Mouse (Mus musculus) neural tube, embryonic 15.5 days (tissue): ENCODE measurements at regions not wholly inside any gene's neighbourhood (a gene's known extent, or its start where the extent isn't known, plus 50 kb on each side); places are given as distances from the start of the nearest gene placed in this dataset.

ENCODE experiments used
- ATAC-seq: fragments of 200-750 bp; cut with Nextera tagmentation; 2 replicates; pipeline ENCODE4 v1.8.0; 2017; ENCODE audit warnings: mild to moderate bottlenecking, moderate TSS enrichment, moderate library complexity; ENCODE audit not compliant: low FRiP score
- H3K27ac ChIP-seq: fragments of 300-500 bp; sonication (generic); replicated peaks from 2 replicates; pipeline ENCODE4 v1.5.1; 2015; ENCODE audit warnings: mild to moderate bottlenecking, inconsistent platforms
- H3K27me3 ChIP-seq: fragments of 300-500 bp; sonication (generic); replicated peaks from 2 replicates; pipeline ENCODE4 v1.6.1; 2015; ENCODE audit warnings: inconsistent platforms
- H3K36me3 ChIP-seq: fragments of 300-500 bp; sonication (generic); 2 replicates; pipeline ENCODE4 v1.6.1; 2015; ENCODE audit warnings: inconsistent platforms
- H3K4me1 ChIP-seq: fragments of 300-500 bp; sonication (generic); 2 replicates; pipeline ENCODE4 v1.6.1; 2015; ENCODE audit warnings: inconsistent platforms
- H3K4me2 ChIP-seq: fragments of 300-500 bp; sonication (generic); 2 replicates; pipeline ENCODE4 v1.6.1; 2015; ENCODE audit warnings: inconsistent platforms, mild to moderate bottlenecking, moderate library complexity
- H3K4me3 ChIP-seq: fragments of 300-500 bp; sonication (generic); replicated peaks from 2 replicates; pipeline ENCODE4 v1.5.1; 2015; ENCODE audit warnings: mild to moderate bottlenecking, inconsistent platforms
- H3K9ac ChIP-seq: fragments of 300-500 bp; sonication (generic); replicated peaks from 2 replicates; pipeline ENCODE4 v1.6.1; 2015; ENCODE audit warnings: mild to moderate bottlenecking, inconsistent platforms
- H3K9me3 ChIP-seq: fragments of 300-500 bp; sonication (generic); replicated peaks from 2 replicates; pipeline ENCODE4 v1.6.1; 2016; ENCODE audit warnings: inconsistent platforms
- WGBS: fragments of 180-500 bp; shearing (Covaris S2); methylation state at CpG from one replicate; pipeline ENCODE4 v1.1.7; 2015; ENCODE audit warnings: mixed read lengths; 5-methylcytosine and 5-hydroxymethylcytosine counted together

DNA sequence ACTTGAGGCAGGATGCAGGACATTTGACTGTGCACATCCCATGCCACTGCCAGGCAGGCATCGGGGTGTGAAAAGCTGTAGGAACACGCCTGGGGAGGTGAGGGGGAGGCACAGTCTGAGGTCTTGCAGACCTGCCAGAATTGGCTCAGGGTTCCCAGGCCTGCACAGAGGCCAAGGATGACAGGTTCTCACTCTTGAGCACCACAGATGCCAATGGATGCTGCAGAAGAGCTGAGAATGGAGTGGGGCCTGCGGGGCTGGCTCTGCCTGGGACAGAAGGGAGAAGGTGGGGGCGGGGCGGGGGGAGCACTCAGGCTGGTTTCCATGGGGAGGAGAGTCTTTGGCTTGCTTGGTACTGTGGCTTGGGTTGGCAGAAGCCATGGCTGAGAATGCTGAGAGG is 469.2 kb upstream of the Syt1 start:
- WGBS = 84% methylated on average over 5 of the region's 5 CpGs
- ATAC-seq = no peak
- Histone ChIP-seq H3K36me3 (no peaks in the 10 kb centered on the region), H3K27ac (no peak overlapping the region), H3K4me2 (no peak overlapping the region), H3K4me1 (no peaks in the 10 kb centered on the region), H3K27me3 (no peaks in the 10 kb centered on the region), H3K4me3 (no peak overlapping the region), H3K9ac (no peak overlapping the region), H3K9me3 (no peaks in the 10 kb centered on the region)

DNA sequence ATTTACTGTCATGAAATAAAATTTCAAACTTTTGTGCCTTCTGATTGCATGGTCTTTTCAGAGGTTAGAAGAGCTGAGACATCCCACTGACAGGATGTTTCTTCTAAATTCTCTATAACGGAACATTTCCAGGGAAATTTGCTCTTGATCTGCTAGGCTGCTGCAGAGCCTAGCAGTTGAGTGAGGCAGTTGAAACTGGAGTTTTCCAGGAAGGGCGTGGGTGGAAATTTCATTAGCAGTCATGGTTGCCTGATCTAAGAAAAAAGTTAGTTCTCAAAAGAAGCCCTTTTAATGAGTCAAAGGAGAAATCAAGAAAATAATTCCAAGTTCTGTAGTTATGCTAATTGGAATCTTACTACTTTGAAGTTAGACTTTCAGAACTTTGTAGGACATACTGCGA is 455.7 kb upstream of the Syt1 start:
- 88% methylated on average over 3 of the region's 3 CpGs for WGBS
- Histone ChIP-seq H3K4me1 (no peaks in the 10 kb centered on the region), H3K4me2 (no peak overlapping the region), H3K9me3 (no peaks in the 10 kb centered on the region), H3K27me3 (no peaks in the 10 kb centered on the region), H3K27ac (no peak overlapping the region), H3K4me3 (no peak overlapping the region), H3K9ac (no peak overlapping the region), H3K36me3 (no peaks in the 10 kb centered on the region)
- ATAC-seq = no peak

DNA sequence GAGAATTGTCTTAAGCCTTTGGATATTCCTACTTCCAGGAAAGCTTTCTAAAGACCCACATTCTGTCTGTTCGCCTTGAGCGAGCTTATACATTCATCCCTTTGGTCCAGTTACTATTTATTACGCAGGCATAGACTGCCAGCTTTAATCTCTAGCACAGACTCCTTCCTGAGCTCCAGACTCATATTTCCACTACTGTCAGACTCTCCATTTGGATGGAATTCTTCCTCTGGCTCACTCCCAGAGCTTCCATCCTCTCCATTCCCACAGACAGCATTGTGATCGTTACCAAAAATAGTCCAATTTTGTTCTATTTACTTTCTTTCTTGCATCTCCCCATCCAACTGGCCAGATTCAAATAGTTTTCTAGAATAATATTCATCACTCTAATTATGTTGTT is 420.3 kb upstream of the Syt1 start:
- Histone ChIP-seq H3K27ac (no peak overlapping the region), H3K4me2 (no peak overlapping the region), H3K9me3 (no peaks in the 10 kb centered on the region), H3K36me3 (no peaks in the 10 kb centered on the region), H3K27me3 (no peaks in the 10 kb centered on the region), H3K4me1 (no peaks in the 10 kb centered on the region), H3K4me3 (no peak overlapping the region), H3K9ac (no peak overlapping the region)
- no peak for ATAC-seq
- 88% methylated on average over 4 of the region's 4 CpGs for WGBS

DNA sequence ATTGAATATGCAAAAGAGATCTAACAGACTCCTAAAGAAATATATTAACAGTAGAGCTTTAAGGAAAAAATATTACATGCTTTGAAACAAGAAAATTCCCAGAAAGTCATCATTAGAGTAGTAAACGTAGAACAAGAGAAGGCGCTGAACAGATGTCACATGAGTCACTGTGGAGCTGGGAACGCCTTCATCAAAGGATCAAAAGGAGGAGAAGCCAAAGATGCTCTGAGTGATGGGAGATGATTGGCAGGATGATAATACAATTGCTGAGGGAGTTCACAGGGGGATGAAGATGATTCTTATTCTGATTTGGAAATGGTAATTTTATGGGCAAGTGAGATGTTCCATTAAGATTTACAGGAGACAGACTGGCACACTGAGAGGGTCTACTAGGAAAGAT is 417.1 kb upstream of the Syt1 start:
- 87% methylated on average over 3 of the region's 3 CpGs for WGBS
- no peak overlapping the region for H3K4me3 ChIP-seq
- no peak for ATAC-seq
- no peaks in the 10 kb centered on the region for H3K9me3 ChIP-seq
- no peaks in the 10 kb centered on the region for H3K4me1 ChIP-seq
- no peak overlapping the region for H3K9ac ChIP-seq
- H3K36me3 ChIP-seq = no peaks in the 10 kb centered on the region
- no peak overlapping the region for H3K4me2 ChIP-seq
- H3K27me3 ChIP-seq = no peaks in the 10 kb centered on the region
- H3K27ac ChIP-seq = no peak overlapping the region

DNA sequence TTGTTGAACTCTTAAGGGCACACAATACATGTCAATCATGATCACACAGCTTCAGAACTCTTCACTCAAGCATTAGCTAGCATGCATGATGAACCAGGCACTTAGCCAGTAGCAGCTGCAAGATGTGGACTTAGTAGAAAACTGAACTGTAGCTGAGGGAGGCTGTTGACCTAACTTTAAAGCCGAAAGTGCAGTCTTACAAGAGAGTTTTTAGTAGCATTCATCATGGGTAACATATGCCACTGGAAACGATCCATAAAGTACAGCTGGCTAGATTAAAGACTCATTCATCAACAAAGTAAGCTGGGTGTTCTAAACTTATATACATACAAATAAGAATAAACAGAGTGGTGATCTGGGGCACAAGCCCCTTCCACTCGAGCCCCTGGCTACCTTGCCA is 396.2 kb upstream of the Syt1 start:
- Histone ChIP-seq H3K9me3 (no peaks in the 10 kb centered on the region), H3K36me3 (no peaks in the 10 kb centered on the region), H3K4me2 (no peak overlapping the region), H3K27ac (no peak overlapping the region), H3K4me1 (no peaks in the 10 kb centered on the region), H3K4me3 (no peak overlapping the region), H3K27me3 (no peaks in the 10 kb centered on the region), H3K9ac (no peak overlapping the region)
- ATAC-seq = no peak
- 73% methylated on average over 3 of the region's 3 CpGs for WGBS

DNA sequence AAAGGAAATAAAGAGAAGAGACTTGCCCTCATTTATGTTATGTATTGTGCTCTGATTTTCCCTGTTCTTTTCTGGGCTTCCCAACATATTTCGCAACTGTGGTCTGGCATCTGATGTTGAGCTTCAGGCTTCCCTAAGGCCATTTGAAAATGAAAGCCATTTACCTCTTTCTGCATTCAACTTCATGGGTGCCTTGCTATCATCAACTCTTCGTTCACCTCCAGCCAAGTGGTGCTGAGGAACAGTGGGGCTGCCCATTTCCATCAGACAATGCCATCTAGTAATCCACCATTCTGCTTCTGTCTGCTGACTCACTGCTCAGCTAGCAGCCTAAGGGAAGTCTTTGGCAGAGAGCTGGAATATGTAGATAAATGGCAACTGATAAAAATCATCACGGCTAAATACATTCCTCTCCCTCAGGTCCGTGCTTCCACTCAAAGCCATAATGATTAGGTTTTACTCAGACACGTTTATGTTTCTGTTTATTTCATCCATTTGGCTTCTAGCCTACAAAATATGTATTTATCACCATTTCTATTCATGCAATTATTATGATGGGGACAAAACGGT is 394.4 kb upstream of the Syt1 start:
- no peaks in the 10 kb centered on the region for H3K9me3 ChIP-seq
- H3K4me2 ChIP-seq = no peak overlapping the region
- H3K27me3 ChIP-seq = no peaks in the 10 kb centered on the region
- ATAC-seq = peak; percentile 59; the same call in 1 of the 2 replicates
- no peak overlapping the region for H3K9ac ChIP-seq
- H3K4me3 ChIP-seq = no peak overlapping the region
- H3K27ac ChIP-seq = no peak overlapping the region
- no peaks in the 10 kb centered on the region for H3K4me1 ChIP-seq
- no peaks in the 10 kb centered on the region for H3K36me3 ChIP-seq
- WGBS = 53% methylated on average over 6 of the region's 6 CpGs

DNA sequence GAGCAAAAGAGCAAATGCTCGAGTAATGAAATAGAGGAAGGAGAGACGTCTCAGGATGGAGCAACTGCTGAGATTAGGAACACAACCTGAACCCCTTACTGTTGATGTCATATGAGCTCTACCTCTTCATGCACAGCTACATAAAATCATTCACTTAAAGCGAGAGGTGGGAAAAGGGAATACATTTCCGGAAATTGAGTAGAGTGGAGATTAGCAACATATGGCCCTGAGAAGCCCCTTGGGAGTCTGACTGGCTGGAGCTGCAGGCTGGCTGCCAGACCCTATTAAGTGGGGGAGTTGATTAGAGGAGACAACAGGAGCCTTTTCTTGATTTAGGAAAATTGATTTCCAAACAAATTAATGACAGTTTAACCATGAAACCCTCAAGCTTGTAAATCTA is 373.0 kb upstream of the Syt1 start:
- no peaks in the 10 kb centered on the region for H3K27me3 ChIP-seq
- no peaks in the 10 kb centered on the region for H3K9me3 ChIP-seq
- no peak overlapping the region for H3K4me3 ChIP-seq
- no peaks in the 10 kb centered on the region for H3K4me1 ChIP-seq
- ATAC-seq = peak; percentile 35; the same call in 1 of the 2 replicates
- no peak overlapping the region for H3K27ac ChIP-seq
- WGBS = 40% methylated on average over 4 of the region's 4 CpGs
- no peak overlapping the region for H3K9ac ChIP-seq
- H3K36me3 ChIP-seq = no peaks in the 10 kb centered on the region
- no peak overlapping the region for H3K4me2 ChIP-seq

- no peaks in the 10 kb centered on the region for H3K9me3 ChIP-seq
- ATAC-seq = no peak
- no peak overlapping the region for H3K9ac ChIP-seq
- H3K27ac ChIP-seq = no peak overlapping the region
- WGBS = 81% methylated on average over 4 of the region's 4 CpGs
- H3K4me2 ChIP-seq = no peak overlapping the region
- H3K4me1 ChIP-seq = no peaks in the 10 kb centered on the region
- H3K4me3 ChIP-seq = no peak overlapping the region
- H3K27me3 ChIP-seq = no peaks in the 10 kb centered on the region
- H3K36me3 ChIP-seq = no peaks in the 10 kb centered on the region
Measured at GRCm38 (mm10) chr10:109378846-109379245, 368.1 kb upstream of the Syt1 start.

DNA sequence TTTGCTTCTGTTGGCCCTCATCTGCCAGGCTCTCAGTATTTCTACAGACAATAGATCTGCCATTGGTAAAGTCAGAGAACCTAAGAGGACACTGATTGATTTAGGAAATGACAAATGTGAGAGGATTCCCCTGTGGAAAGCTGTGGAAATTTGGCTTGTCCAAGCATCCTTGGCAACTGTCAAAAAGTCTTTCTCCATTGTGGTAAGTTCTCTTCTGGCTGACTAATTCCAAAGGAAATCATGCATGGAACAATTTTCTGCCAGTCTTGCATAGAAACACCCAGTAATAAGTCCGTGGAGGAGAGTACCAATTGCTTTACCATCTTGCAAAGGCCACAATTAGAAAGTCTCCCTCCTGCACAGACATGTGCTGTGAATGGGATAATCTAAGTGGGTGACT is 349.4 kb upstream of the Syt1 start:
- WGBS = 31% methylated on average over 1 of the region's 1 CpGs
- ATAC-seq = no peak
- Histone ChIP-seq H3K4me3 (no peak overlapping the region), H3K4me2 (no peak overlapping the region), H3K27me3 (no peaks in the 10 kb centered on the region), H3K9ac (no peak overlapping the region), H3K27ac (no peak overlapping the region), H3K4me1 (no peaks in the 10 kb centered on the region), H3K9me3 (no peaks in the 10 kb centered on the region), H3K36me3 (no peaks in the 10 kb centered on the region)

GRCm38 (mm10) chr10:109358812-109359211 is 348.0 kb upstream of the Syt1 start:
- no peak overlapping the region for H3K4me2 ChIP-seq
- no peaks in the 10 kb centered on the region for H3K36me3 ChIP-seq
- H3K9ac ChIP-seq = no peak overlapping the region
- no peaks in the 10 kb centered on the region for H3K27me3 ChIP-seq
- no peak overlapping the region for H3K4me3 ChIP-seq
- H3K9me3 ChIP-seq = no peaks in the 10 kb centered on the region
- no peaks in the 10 kb centered on the region for H3K4me1 ChIP-seq
- no peak overlapping the region for H3K27ac ChIP-seq
- WGBS = 53% methylated on average over 6 of the region's 6 CpGs
- no peak for ATAC-seq

DNA sequence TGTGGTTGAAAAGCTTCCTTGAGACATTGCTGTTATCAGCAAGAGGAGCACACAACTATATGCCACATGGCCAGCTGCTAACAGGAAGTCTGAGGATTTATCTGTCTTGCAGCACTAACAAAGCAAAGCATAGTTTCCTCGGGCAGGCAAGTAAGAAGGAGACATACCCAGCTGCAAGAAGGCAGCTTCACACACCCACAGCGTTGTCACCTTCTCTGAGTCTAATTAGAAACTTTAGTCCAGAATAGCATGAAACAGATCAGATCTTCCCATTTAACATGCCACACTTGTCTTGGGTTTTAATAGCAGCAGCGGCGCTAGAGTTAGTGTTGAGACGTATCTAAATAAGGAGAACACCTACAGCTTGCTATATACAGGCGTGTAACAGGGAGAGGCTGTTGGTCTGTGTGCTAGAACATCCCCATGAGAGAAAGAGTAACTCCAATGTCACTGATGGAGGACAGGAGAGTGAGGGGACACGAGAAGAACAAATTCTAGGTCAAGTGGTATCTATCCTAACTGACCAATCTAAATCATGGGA is 322.1 kb upstream of the Syt1 start:
- Histone ChIP-seq H3K9me3 (no peaks in the 10 kb centered on the region), H3K27ac (no peak overlapping the region), H3K9ac (no peak overlapping the region), H3K4me3 (no peak overlapping the region), H3K4me2 (no peak overlapping the region), H3K36me3 (no peaks in the 10 kb centered on the region), H3K27me3 (no peaks in the 10 kb centered on the region), H3K4me1 (no peaks in the 10 kb centered on the region)
- no peak for ATAC-seq
- 84% methylated on average over 7 of the region's 7 CpGs for WGBS

DNA sequence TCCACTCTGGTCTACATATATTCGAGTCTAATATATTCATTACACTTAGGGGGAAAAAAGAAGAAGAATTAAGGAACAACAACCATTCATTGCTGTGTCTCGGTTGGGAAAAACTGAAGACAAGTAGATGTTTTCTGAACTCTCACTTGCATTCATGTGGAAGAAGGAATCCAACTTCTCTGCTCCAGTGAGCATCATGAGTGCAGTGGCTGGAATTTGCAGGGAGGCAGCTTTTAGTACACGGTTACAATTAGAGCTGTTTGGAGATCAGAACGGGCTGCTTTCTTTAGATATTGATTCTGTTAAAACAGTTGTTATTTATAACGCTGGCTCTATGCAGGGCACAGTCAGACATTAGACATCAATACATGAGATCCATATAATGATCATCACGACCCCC is 298.5 kb upstream of the Syt1 start:
- Histone ChIP-seq H3K27me3 (no peaks in the 10 kb centered on the region), H3K4me3 (no peak overlapping the region), H3K9me3 (no peaks in the 10 kb centered on the region), H3K4me1 (no peaks in the 10 kb centered on the region), H3K9ac (no peak overlapping the region), H3K36me3 (no peaks in the 10 kb centered on the region), H3K4me2 (no peak overlapping the region), H3K27ac (no peak overlapping the region)
- 79% methylated on average over 6 of the region's 6 CpGs for WGBS
- no peak for ATAC-seq

GRCm38 (mm10) chr10:109300199-109300598 is 289.4 kb upstream of the Syt1 start:
- Histone ChIP-seq H3K4me2 (no peak overlapping the region), H3K4me3 (no peak overlapping the region), H3K27me3 (no peaks in the 10 kb centered on the region), H3K4me1 (no peaks in the 10 kb centered on the region), H3K36me3 (no peaks in the 10 kb centered on the region), H3K9ac (no peak overlapping the region), H3K9me3 (no peaks in the 10 kb centered on the region), H3K27ac (no peak overlapping the region)
- ATAC-seq = no peak
- WGBS = 72% methylated on average over 2 of the region's 2 CpGs
